Mouse (Mus musculus) heart, embryonic 10.5 days (tissue): ENCODE results near the gene Foxred1. TPM values are rescaled to one million over a fixed set of nuclear protein-coding genes. Genes with fewer than 3 reads are reported as not detected.

ENCODE experiments used
- DNase-seq: peaks from one replicate; pipeline ENCODE4 v3.0.0-alpha.2; 2017; ENCODE audit warnings: low spot score
- H3K27ac ChIP-seq: fragments of 300-500 bp; sonication (generic); 2 replicates; pipeline ENCODE4 v1.5.1; 2016; ENCODE audit warnings: mild to moderate bottlenecking
- H3K27me3 ChIP-seq: fragments of 300-500 bp; sonication (generic); 2 replicates; pipeline ENCODE4 v1.6.1; 2016; ENCODE audit warnings: mild to moderate bottlenecking; ENCODE audit not compliant: poor library complexity, insufficient read depth, severe bottlenecking
- H3K36me3 ChIP-seq: fragments of 300-500 bp; sonication (generic); 2 replicates; pipeline ENCODE4 v1.6.1; 2016; ENCODE audit warnings: mild to moderate bottlenecking, moderate library complexity
- H3K4me1 ChIP-seq: fragments of 300-500 bp; sonication (generic); 2 replicates; pipeline ENCODE4 v1.6.1; 2016; ENCODE audit warnings: mild to moderate bottlenecking
- H3K4me3 ChIP-seq: fragments of 300-500 bp; sonication (generic); 2 replicates; pipeline ENCODE4 v1.5.1; 2016; ENCODE audit warnings: mild to moderate bottlenecking, moderate library complexity
- H3K9me3 ChIP-seq: fragments of 300-500 bp; sonication (generic); 2 replicates; pipeline ENCODE4 v1.6.1; 2016; ENCODE audit warnings: mild to moderate bottlenecking, moderate library complexity
- WGBS: fragments of 180-500 bp; shearing (Covaris S2); methylation state at CpG from one replicate; pipeline ENCODE4 v1.1.7; 2016; 5-methylcytosine and 5-hydroxymethylcytosine counted together
- polyA plus RNA-seq: library from polyadenylated mRNA; unstranded; fragments of >200 nt; fragmentation: Nextera tagmentation; extraction: Ambion mirVana; gene quantifications from 2 replicates; pipeline ENCODE4 v1.2.1, GENCODE M21; 2016

Foxred1 gene
- polyA plus RNA-seq, 1 experiment from 2014 or later: 64.2 TPM

- H3K27me3 ChIP-seq: no peaks in the 10 kb centered on the region
- no peaks in the 10 kb centered on the region for H3K9me3 ChIP-seq
- H3K4me3 ChIP-seq: no peak overlapping the region
- 59% methylated on average over 2 of the region's 2 CpGs for WGBS
- H3K36me3 ChIP-seq: peaks cover 4% of the 10 kb centered on the region; the same call in 1 of the 2 replicates
- no peak overlapping the region for H3K27ac ChIP-seq
- DNase-seq: no peak
- H3K4me1 ChIP-seq: peaks cover 6% of the 10 kb centered on the region; the same call in 1 of the 2 replicates
Observed at GRCm38 (mm10) chr9:35160662-35161061, 50.2 kb downstream of the Foxred1 start.

DNA sequence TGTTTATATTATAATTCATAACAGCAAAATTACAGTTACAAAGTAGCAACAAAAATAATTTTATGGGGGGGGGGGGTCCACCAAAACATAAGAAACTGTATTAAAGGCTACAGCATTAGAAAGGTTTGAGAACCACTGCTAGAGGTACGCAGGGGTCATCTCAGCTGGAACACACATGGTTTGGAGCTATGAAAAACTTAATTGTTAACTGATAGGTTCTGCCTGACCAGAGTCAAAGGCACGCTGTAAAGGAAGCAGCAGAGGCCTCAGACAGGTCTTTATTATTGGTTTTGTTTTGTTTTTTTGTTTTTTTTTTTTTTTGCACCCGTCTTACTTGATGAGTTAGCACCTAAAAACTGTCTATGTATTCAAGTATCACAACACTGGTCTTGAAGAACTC is 52.4 kb downstream of the Foxred1 start:
- no peak overlapping the region for H3K4me3 ChIP-seq
- no peaks in the 10 kb centered on the region; the same call in 1 of the 2 replicates for H3K36me3 ChIP-seq
- no peaks in the 10 kb centered on the region for H3K9me3 ChIP-seq
- 86% methylated on average over 3 of the region's 3 CpGs for WGBS
- H3K4me1 ChIP-seq: peaks cover 6% of the 10 kb centered on the region; the same call in 1 of the 2 replicates
- no peaks in the 10 kb centered on the region for H3K27me3 ChIP-seq
- no peak for DNase-seq
- no peak overlapping the region for H3K27ac ChIP-seq

DNA sequence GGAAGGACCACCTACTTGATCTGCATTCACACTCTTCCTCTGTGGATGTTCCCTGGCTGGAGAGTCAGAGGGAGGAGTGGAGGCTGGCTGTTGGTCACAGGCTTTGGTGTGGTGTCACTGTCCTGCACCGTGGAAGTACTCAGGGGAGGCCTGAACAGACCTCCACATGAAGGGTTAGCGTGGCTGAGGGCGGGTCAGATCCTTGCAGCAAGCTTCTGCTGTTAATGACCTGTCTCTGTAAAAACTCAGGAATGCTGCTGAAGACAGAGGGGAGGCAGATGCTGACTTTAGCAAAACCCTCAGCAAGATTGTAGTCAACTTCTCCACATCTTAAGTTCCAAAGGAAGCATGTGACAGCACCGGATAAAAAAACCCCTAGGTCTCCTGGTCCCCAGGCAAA is 54.0 kb downstream of the Foxred1 start:
- H3K9me3 ChIP-seq: no peaks in the 10 kb centered on the region
- no peak overlapping the region for H3K27ac ChIP-seq
- 67% methylated on average over 4 of the region's 4 CpGs for WGBS
- H3K4me1 ChIP-seq: peaks cover 6% of the 10 kb centered on the region; the same call in 1 of the 2 replicates
- H3K36me3 ChIP-seq: no peaks in the 10 kb centered on the region
- no peaks in the 10 kb centered on the region for H3K27me3 ChIP-seq
- DNase-seq: no peak
- no peak overlapping the region for H3K4me3 ChIP-seq

GRCm38 (mm10) chr9:35156002-35156710 is 54.7 kb downstream of the Foxred1 start:
- no peak overlapping the region for H3K27ac ChIP-seq
- no peak for DNase-seq
- no peaks in the 10 kb centered on the region for H3K9me3 ChIP-seq
- WGBS: 89% methylated on average over 5 of the region's 5 CpGs
- no peaks in the 10 kb centered on the region for H3K27me3 ChIP-seq
- H3K4me1 ChIP-seq: peaks cover 6% of the 10 kb centered on the region; the same call in 1 of the 2 replicates
- H3K4me3 ChIP-seq: no peak overlapping the region
- H3K36me3 ChIP-seq: no peaks in the 10 kb centered on the region

Other genes starting within 250 kb of the Foxred1 start
- 16.0 and 18.4 TPM in 2 replicates for gene St3gal4, start 91.8 kb downstream of the Foxred1 start, polyA plus RNA-seq
- gene Dcps, start 35.0 kb downstream of the Foxred1 start, polyA plus RNA-seq: 74.8 and 81.9 TPM in 2 replicates
- 96.1 and 97.8 TPM in 2 replicates for gene Srpr, start 10.9 kb downstream of the Foxred1 start, polyA plus RNA-seq
- 14.1 and 15.3 TPM in 2 replicates for gene Tirap, start 10.8 kb downstream of the Foxred1 start, polyA plus RNA-seq
- gene Fam118b, start 56.8 kb upstream of the Foxred1 start, polyA plus RNA-seq: 31.1 and 40.9 TPM in 2 replicates
- 23.8 and 26.5 TPM in 2 replicates for gene Rpusd4, start 56.8 kb upstream of the Foxred1 start, polyA plus RNA-seq
- 4.0 and 6.2 TPM in 2 replicates for gene Cdon, start 210.1 kb upstream of the Foxred1 start, polyA plus RNA-seq